Mouse (Mus musculus) forebrain, embryonic 13.5 days (tissue): ENCODE measurements around the gene Strn. TPM values are rescaled to one million over a fixed set of nuclear protein-coding genes. Genes with fewer than 3 reads are reported as not detected.
"Not testable (repeated sequence)": the region's sequence is repeated elsewhere in the genome, so short reads cannot be mapped to it uniquely, and the experiment has no call there.

Experiments used
- ATAC-seq: fragments of 200-750 bp; cut with Nextera tagmentation; 2 replicates; pipeline ENCODE4 v1.8.0; 2017
- H3K27ac ChIP-seq: fragments of 300-500 bp; sonication (generic); 2 replicates; pipeline ENCODE4 v1.5.1; 2015; ENCODE audit warnings: inconsistent platforms, mild to moderate bottlenecking, moderate library complexity
- H3K27me3 ChIP-seq: fragments of 300-500 bp; sonication (generic); 2 replicates; pipeline ENCODE4 v1.6.1; 2015; ENCODE audit warnings: mild to moderate bottlenecking, inconsistent platforms
- H3K36me3 ChIP-seq: fragments of 300-500 bp; sonication (generic); 2 replicates; pipeline ENCODE4 v1.6.1; 2015; ENCODE audit warnings: mild to moderate bottlenecking, inconsistent platforms; ENCODE audit not compliant: poor library complexity, severe bottlenecking
- H3K4me1 ChIP-seq: fragments of 300-500 bp; sonication (generic); 2 replicates; pipeline ENCODE4 v1.6.1; 2015; ENCODE audit warnings: inconsistent platforms
- H3K4me2 ChIP-seq: fragments of 300-500 bp; sonication (generic); 2 replicates; pipeline ENCODE4 v1.6.1; 2015; ENCODE audit warnings: inconsistent platforms, mild to moderate bottlenecking, moderate library complexity
- H3K4me3 ChIP-seq: fragments of 300-500 bp; sonication (generic); 2 replicates; pipeline ENCODE4 v1.5.1; 2015; ENCODE audit warnings: mild to moderate bottlenecking, inconsistent platforms
- H3K9ac ChIP-seq: fragments of 300-500 bp; sonication (generic); 2 replicates; pipeline ENCODE4 v1.6.1; 2015; ENCODE audit warnings: mild to moderate bottlenecking, inconsistent platforms
- H3K9me3 ChIP-seq: fragments of 300-500 bp; sonication (generic); replicated peaks from 2 replicates; pipeline ENCODE4 v1.6.1; 2016; ENCODE audit warnings: inconsistent platforms
- WGBS: fragments of 180-500 bp; shearing (Covaris S2); methylation state at CpG from one replicate; pipeline ENCODE4 v1.1.7; 2015; 5-methylcytosine and 5-hydroxymethylcytosine counted together
- polyA plus RNA-seq: library from polyadenylated mRNA; unstranded; fragments of >200 nt; fragmentation: Nextera tagmentation; extraction: Ambion mirVana; gene quantifications from 2 replicates; pipeline ENCODE4 v1.2.1, GENCODE M21; 2015

The Strn gene
- polyA plus RNA-seq, 1 experiment from 2014 or later = 4.5 TPM

- no peak overlapping the region for H3K27ac ChIP-seq
- no peak for ATAC-seq
- WGBS = 94% methylated on average over 7 of the region's 7 CpGs
- H3K9ac ChIP-seq = no peak overlapping the region
- H3K4me1 ChIP-seq = no peaks in the 10 kb centered on the region
- H3K36me3 ChIP-seq = peaks cover 5% of the 10 kb centered on the region; the same call in 1 of the 2 replicates
- no peak overlapping the region for H3K4me2 ChIP-seq
- 0 out of 2 replicates have a peak, but pooled peaks cover 3% of the 10 kb centered on the region for H3K9me3 ChIP-seq
- H3K27me3 ChIP-seq = no peaks in the 10 kb centered on the region
- H3K4me3 ChIP-seq = no peak overlapping the region
Measured at GRCm38 (mm10) chr17:78702988-78703387, 34.0 kb downstream of the Strn start.

GRCm38 (mm10) chr17:78698965-78699364 is 38.0 kb downstream of the Strn start:
- Histone ChIP-seq H3K27me3 (no peaks in the 10 kb centered on the region), H3K9me3 (no peaks in the 10 kb centered on the region), H3K36me3 (no peaks in the 10 kb centered on the region), H3K9ac (no peak overlapping the region), H3K4me1 (no peaks in the 10 kb centered on the region), H3K4me3 (no peak overlapping the region), H3K27ac (no peak overlapping the region), H3K4me2 (no peak overlapping the region)
- ATAC-seq = no peak
- 97% methylated on average over 1 of the region's 1 CpGs for WGBS

GRCm38 (mm10) chr17:78697462-78697861 is 39.5 kb downstream of the Strn start:
- ATAC-seq = no peak
- 96% methylated on average over 4 of the region's 4 CpGs for WGBS

GRCm38 (mm10) chr17:78696922-78697321 is 40.1 kb downstream of the Strn start:
- H3K4me1 ChIP-seq = no peaks in the 10 kb centered on the region
- H3K36me3 ChIP-seq = no peaks in the 10 kb centered on the region
- no peak for ATAC-seq
- H3K4me3 ChIP-seq = no peak overlapping the region
- no peak overlapping the region for H3K27ac ChIP-seq
- no peak overlapping the region for H3K4me2 ChIP-seq
- H3K9me3 ChIP-seq = no peaks in the 10 kb centered on the region
- no peaks in the 10 kb centered on the region for H3K27me3 ChIP-seq
- H3K9ac ChIP-seq = no peak overlapping the region
- 81% methylated on average over 5 of the region's 5 CpGs for WGBS

More at GRCm38 (mm10) chr17:78697462-78697861, 39.5 kb downstream of the Strn start:
- Histone ChIP-seq H3K4me1 (no peaks in the 10 kb centered on the region), H3K9me3 (no peaks in the 10 kb centered on the region), H3K27ac (no peak overlapping the region), H3K4me2 (no peak overlapping the region), H3K36me3 (no peaks in the 10 kb centered on the region), H3K4me3 (no peak overlapping the region), H3K9ac (no peak overlapping the region), H3K27me3 (no peaks in the 10 kb centered on the region)

- not testable (repeated sequence) for H3K27me3 ChIP-seq, H3K27ac ChIP-seq, H3K4me3 ChIP-seq, H3K4me1 ChIP-seq, H3K9me3 ChIP-seq, ATAC-seq, H3K4me2 ChIP-seq, H3K9ac ChIP-seq
- peaks cover 24% of the 10 kb centered on the region for H3K36me3 ChIP-seq
- WGBS = 98% methylated on average over 3 of the region's 3 CpGs
Measured at GRCm38 (mm10) chr17:78689231-78689630, 47.8 kb downstream of the Strn start.

GRCm38 (mm10) chr17:78687971-78688370 is 49.0 kb downstream of the Strn start:
- H3K4me1 ChIP-seq = no peaks in the 10 kb centered on the region
- no peak for ATAC-seq
- H3K9me3 ChIP-seq = peaks cover 3% of the 10 kb centered on the region; the same call in 1 of the 2 replicates
- no peak overlapping the region for H3K9ac ChIP-seq
- no peaks in the 10 kb centered on the region for H3K27me3 ChIP-seq
- H3K4me3 ChIP-seq = no peak overlapping the region
- 87% methylated on average over 5 of the region's 5 CpGs for WGBS
- H3K27ac ChIP-seq = no peak overlapping the region
- H3K36me3 ChIP-seq = peaks cover 24% of the 10 kb centered on the region
- H3K4me2 ChIP-seq = no peak overlapping the region

GRCm38 (mm10) chr17:78685004-78685403 is 52.0 kb downstream of the Strn start:
- WGBS = 91% methylated on average over 5 of the region's 5 CpGs
- Histone ChIP-seq H3K9ac (no peak overlapping the region), H3K27me3 (no peaks in the 10 kb centered on the region), H3K36me3 (peaks cover 14% of the 10 kb centered on the region), H3K4me1 (no peaks in the 10 kb centered on the region), H3K4me2 (no peak overlapping the region), H3K27ac (no peak overlapping the region), H3K4me3 (no peak overlapping the region), H3K9me3 (no peaks in the 10 kb centered on the region)
- no peak for ATAC-seq

GRCm38 (mm10) chr17:78682351-78682750 is 54.6 kb downstream of the Strn start:
- 89% methylated on average over 6 of the region's 6 CpGs for WGBS
- H3K9me3 ChIP-seq = no peaks in the 10 kb centered on the region
- no peak overlapping the region for H3K4me3 ChIP-seq
- no peak overlapping the region for H3K27ac ChIP-seq
- H3K9ac ChIP-seq = no peak overlapping the region
- no peaks in the 10 kb centered on the region for H3K27me3 ChIP-seq
- ATAC-seq = no peak
- H3K4me2 ChIP-seq = no peak overlapping the region
- peaks cover 11% of the 10 kb centered on the region for H3K36me3 ChIP-seq
- H3K4me1 ChIP-seq = no peaks in the 10 kb centered on the region

- H3K27ac ChIP-seq = no peak overlapping the region
- no peaks in the 10 kb centered on the region for H3K9me3 ChIP-seq
- H3K27me3 ChIP-seq = no peaks in the 10 kb centered on the region
- H3K4me3 ChIP-seq = no peak overlapping the region
- H3K4me1 ChIP-seq = no peaks in the 10 kb centered on the region
- H3K4me2 ChIP-seq = no peak overlapping the region
- no peak for ATAC-seq
- peaks cover 17% of the 10 kb centered on the region for H3K36me3 ChIP-seq
- no peak overlapping the region for H3K9ac ChIP-seq
- WGBS = 92% methylated on average over 11 of the region's 11 CpGs
Measured at GRCm38 (mm10) chr17:78679503-78679902, 57.5 kb downstream of the Strn start.

- Histone ChIP-seq H3K27ac (no peak overlapping the region; the same call in 1 of the 2 replicates), H3K9me3 (no peaks in the 10 kb centered on the region), H3K9ac (no peak overlapping the region), H3K4me1 (no peaks in the 10 kb centered on the region), H3K4me3 (no peak overlapping the region), H3K36me3 (peaks cover 21% of the 10 kb centered on the region), H3K4me2 (no peak overlapping the region), H3K27me3 (no peaks in the 10 kb centered on the region)
- ATAC-seq = no peak
- WGBS = 91% methylated on average over 11 of the region's 11 CpGs
Measured at GRCm38 (mm10) chr17:78676813-78677212, 60.2 kb downstream of the Strn start.

GRCm38 (mm10) chr17:78664962-78665545 is 71.9 kb downstream of the Strn start:
- Histone ChIP-seq H3K27ac (no peak overlapping the region), H3K9ac (no peak overlapping the region), H3K4me2 (no peak overlapping the region), H3K4me3 (no peak overlapping the region), H3K9me3 (peaks cover under 1% of the 10 kb centered on the region; the same call in 1 of the 2 replicates), H3K36me3 (peaks cover 60% of the 10 kb centered on the region), H3K4me1 (no peaks in the 10 kb centered on the region), H3K27me3 (no peaks in the 10 kb centered on the region)
- 86% methylated on average over 9 of the region's 9 CpGs for WGBS
- ATAC-seq = no peak

GRCm38 (mm10) chr17:78654841-78655240 is 82.2 kb downstream of the Strn start:
- Histone ChIP-seq H3K4me3 (no peak overlapping the region), H3K9ac (no peak overlapping the region), H3K36me3 (peaks cover 54% of the 10 kb centered on the region), H3K27ac (no peak overlapping the region), H3K4me1 (no peaks in the 10 kb centered on the region), H3K9me3 (peaks cover 2% of the 10 kb centered on the region), H3K4me2 (no peak overlapping the region), H3K27me3 (no peaks in the 10 kb centered on the region)
- no peak for ATAC-seq
- WGBS = 73% methylated on average over 10 of the region's 10 CpGs
